ENCODE assay signal across 8 mouse cellular contexts in the genomic region with DNA sequence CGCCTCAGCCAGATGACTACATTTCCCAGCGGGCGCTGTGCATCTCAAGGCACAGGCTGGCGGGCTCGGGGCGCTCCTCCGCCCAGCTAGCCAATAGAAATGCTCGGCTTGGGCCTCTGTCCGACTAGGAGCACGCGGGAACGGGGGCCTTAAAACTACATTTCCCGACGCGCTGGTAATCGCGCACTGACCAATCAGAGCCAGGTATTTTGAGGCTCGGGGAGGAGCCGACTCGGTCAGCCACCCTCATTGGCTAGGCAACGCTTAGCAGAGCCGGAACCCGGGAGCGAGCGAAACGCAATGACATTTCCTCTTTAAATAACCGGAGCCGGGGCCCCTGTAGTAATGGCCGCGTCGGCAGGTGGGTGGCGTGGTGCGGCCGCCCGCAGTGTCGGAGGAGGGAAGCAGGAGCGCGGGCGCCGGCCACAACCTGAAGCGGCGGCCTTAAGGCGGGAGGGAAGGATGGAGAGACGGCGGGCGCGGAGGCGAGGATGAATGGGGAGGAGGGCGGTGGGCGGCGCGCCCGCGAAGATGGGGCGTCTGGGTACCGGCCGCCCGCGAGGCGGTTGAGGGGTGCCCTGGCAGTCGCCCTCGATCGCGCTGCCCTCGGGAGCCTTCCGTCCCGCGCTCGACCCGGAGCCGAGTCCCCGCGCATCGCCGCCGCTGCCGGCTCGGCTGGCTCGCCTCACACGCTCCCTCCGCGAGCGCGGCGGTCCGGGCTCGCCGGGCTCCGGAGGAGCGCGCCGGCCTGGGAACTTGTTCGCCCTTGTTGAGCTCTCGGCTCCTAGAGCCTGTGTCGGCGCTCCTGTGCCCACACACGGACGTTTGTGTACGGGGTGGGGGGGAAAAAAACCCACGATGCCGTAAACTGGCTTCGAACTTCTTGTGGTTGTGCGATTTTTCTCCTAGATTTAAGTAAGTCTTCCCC. TPM values are rescaled to one million over a fixed set of nuclear protein-coding genes. Genes with fewer than 3 reads are reported as not detected.
DNase-seq lines count a peak whose midpoint lies in the region; ATAC-seq and TF ChIP-seq lines count a peak whose summit lies in the region.

No protein-coding gene starts in this region.

- ATAC-seq in common myeloid progenitor, adult 5-6 weeks (replicated peaks; ENCODE audit: low read depth, poor library complexity, severe bottlenecking), result peak; percentile 98
- ATAC-seq in hindbrain, postnatal 0 days, result peak; percentile 100
- peak; percentile 97 for ATAC-seq in megakaryocyte, adult 5-6 weeks (ENCODE audit: poor library complexity, severe bottlenecking)

- peak overlapping the region; percentile 65 for H3K4me2 ChIP-seq in hindbrain, postnatal 0 days (ENCODE audit: low read depth, low read length)

- no peaks in the 10 kb centered on the region for H3K4me1 ChIP-seq in hindbrain, postnatal 0 days (ENCODE audit: insufficient read depth, low read length)

- WGBS in hindbrain, postnatal 0 days, result under 1% methylated on average over 101 of the region's 103 CpGs

- peak overlapping the region; percentile 87 for H3K4me3 ChIP-seq in gastrocnemius, adult 2 months
- peak overlapping the region; percentile 66 for H3K4me3 ChIP-seq in hindbrain, postnatal 0 days (ENCODE audit: low read length)
- peak overlapping the region; percentile 80 for H3K4me3 ChIP-seq in left cerebral cortex, adult 2 months

- H3K27ac ChIP-seq in gastrocnemius, adult 2 months, result peak overlapping the region; percentile 86
- peak overlapping the region; percentile 89 for H3K27ac ChIP-seq in hindbrain, postnatal 0 days
- peak overlapping the region; percentile 93 for H3K27ac ChIP-seq in left cerebral cortex, adult 2 months

- TF ChIP-seq CTCF in gastrocnemius, adult 2 months (IDR thresholded peaks at IDR 0.05), result peak; percentile 34; the same call in 1 of the 2 replicates
- TF ChIP-seq CTCF in hindbrain, postnatal 0 days (IDR thresholded peaks at IDR 0.05; ENCODE audit: low read depth), result peak; percentile 39
- TF ChIP-seq CTCF in left cerebral cortex, adult 2 months (IDR thresholded peaks at IDR 0.05), result peak; percentile 23

- peak; percentile 99 for DNase-seq in ZHBTc4 (ENCODE audit: low read depth, low spot score)
- DNase-seq in gastrocnemius, adult 2 months, result peak; percentile 96
- peak; percentile 99 for DNase-seq in hindbrain, postnatal 0 days (ENCODE audit: low spot score)
- peak; percentile 92 to 96 for DNase-seq in left cerebral cortex, adult 2 months (ENCODE audit: extremely low spot score in 1 of 2, low spot score in 2 of 2)
- DNase-seq in right cerebral cortex, adult 2 months (ENCODE audit: low spot score in 2 of 2), result peak; percentile 96
- DNase-seq in urinary bladder, postnatal 14 days (ENCODE audit: low spot score), result peak; percentile 94

- no peaks in the 10 kb centered on the region for H3K27me3 ChIP-seq in hindbrain, postnatal 0 days (ENCODE audit: insufficient read depth, low read length)

- no peaks in the 10 kb centered on the region for H3K9me3 ChIP-seq in hindbrain, postnatal 0 days (ENCODE audit: low read length)

- intact Hi-C loops in gastrocnemius, adult 2 months (cut with DNase I), result no loop called here
- intact Hi-C loops in left cerebral cortex, adult 2 months (cut with DNase I), result loop anchor here (5.0 kb wide), 1 partner anchor 84 kb away; no protein-coding TSS in a partner anchor

- peak overlapping the region; percentile 71 for H3K9ac ChIP-seq in hindbrain, postnatal 0 days (replicated peaks; ENCODE audit: low read length)

- H3K36me3 ChIP-seq in hindbrain, postnatal 0 days (ENCODE audit: insufficient read depth, low read length), result peaks cover 7% of the 10 kb centered on the region

RNA-seq across cellular contexts. Expression of gene Kbtbd8, which starts 0.8 kb away (rescaled TPM):
- 6.9 and 9.3 TPM in 2 replicates for total RNA-seq in common myeloid progenitor, adult 5-6 weeks (2017)
- 1 to 10 TPM; 4.5 to 4.7 TPM for total RNA-seq in gastrocnemius, adult 2 months (2021)
- total RNA-seq in hindbrain, postnatal 0 days (2014; rRNA removed), result 3.1 and 3.8 TPM in 2 replicates
- polyA plus RNA-seq in hindbrain, postnatal 0 days (2015; fragmentation: Nextera tagmentation; extraction: Ambion mirVana), result 1.7 and 1.8 TPM in 2 replicates
- 10 to 100 TPM; 10.1 to 10.4 TPM for total RNA-seq in left cerebral cortex, adult 2 months (2021)
- total RNA-seq in megakaryocyte, adult 5-6 weeks (2015), result 2.7 and 6.0 TPM in 2 replicates
- 3.5 and 4.6 TPM in 2 replicates for total RNA-seq in megakaryocyte, adult 5-6 weeks (2017)

Comparison
In these comparisons a context has a peak if more than half of its experiments do, and no peak if none do; other contexts are left out.
1. Peak in every context shown above with its lines: DNase-seq, ATAC-seq, H3K4me3 ChIP-seq and H3K27ac ChIP-seq.